Mouse (Mus musculus) urinary bladder, adult 2 months (tissue): ENCODE results near the gene Bmp6. TPM values are rescaled to one million over a fixed set of nuclear protein-coding genes. Genes with fewer than 3 reads are reported as not detected.

Source experiments
- DNase-seq: peaks from one replicate; pipeline ENCODE4 v3.0.0; 2022; ENCODE audit warnings: low spot score
- polyA plus RNA-seq: library from polyadenylated mRNA; depleted of rRNA; stranded (reverse); fragments of >200 nt; gene quantifications from 2 replicates; pipeline ENCODE4 v1.2.3, GENCODE M21; 2012

Bmp6 gene
- polyA plus RNA-seq, 1 experiment = 20.0 TPM

DNA sequence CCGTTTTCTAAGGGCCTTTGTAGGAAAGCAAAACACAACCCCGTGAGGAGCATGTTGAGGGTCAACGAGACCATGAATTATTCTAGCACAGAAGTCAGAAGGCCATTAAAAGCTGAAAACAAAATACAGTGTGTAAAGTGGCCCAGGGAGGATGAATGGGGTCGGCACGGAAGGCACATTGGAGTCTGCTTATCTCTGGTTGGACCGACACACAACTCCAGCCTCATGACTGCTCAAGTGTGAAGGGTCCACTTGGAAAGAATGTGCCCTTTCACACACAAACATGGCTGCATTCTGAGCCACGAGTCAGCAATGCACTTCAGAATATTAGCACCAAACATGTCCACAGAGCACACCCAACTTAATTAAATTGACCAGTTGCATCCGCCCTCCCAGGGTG, 84.8 kb downstream of the Bmp6 start:
- no peak for DNase-seq

DNA sequence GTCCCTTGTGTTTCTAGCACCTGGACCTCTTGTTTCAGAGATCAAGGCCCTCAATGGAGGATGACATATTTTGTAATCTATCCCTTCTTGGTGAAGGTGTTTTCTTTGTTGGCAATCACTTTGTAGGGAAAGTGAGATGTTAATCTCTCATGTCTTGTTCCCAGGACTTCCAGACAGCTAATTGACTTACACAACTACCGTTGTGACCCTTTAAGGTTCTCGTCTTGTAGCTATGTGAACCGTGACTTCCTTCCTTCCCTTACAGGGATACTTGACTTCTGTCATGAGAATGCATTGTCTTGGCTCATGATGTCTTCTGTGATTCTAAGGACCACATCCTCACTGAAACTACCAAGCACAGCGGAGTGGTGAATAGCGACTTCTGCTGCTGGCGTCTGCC, 85.2 kb downstream of the Bmp6 start:
- no peak for DNase-seq

DNA sequence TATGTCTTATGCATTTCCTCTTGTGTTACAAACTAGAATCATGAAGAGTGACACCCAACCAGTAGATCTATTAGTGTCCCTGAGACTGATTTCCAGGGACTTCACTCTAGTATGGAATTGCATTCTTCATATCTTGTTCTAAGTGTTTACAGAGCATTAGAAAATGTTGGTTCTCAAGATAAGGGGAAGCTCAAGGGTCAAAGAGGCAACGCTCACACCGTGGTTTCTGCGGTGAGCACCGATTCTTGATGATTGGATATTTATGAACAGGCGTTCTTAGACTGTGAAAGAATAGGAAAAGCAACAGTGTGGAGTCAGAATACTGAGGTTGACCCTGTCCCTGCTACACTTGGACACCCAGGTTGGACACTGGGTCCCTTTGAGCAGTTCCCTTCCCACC, 89.9 kb downstream of the Bmp6 start:
- DNase-seq = no peak

DNA sequence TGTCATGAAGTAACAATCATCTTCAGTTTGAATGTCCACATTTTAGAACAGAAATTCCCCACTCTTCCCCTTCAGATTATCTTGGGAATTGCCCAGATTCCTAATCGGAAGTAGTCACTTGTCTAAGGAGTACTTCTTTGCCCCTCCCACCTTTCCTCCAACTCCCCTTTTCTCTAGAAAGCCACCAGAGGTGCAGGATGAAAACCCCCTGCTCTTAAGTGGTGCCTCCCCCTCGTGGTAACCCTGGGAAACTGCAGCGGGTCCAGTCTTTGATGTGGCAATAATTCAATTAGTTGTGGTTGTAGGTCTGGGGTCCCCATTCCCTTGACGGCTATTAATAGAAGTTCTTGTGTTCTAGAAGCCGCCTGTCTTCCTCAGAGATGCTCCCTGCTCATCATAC, 93.0 kb downstream of the Bmp6 start:
- DNase-seq = no peak

DNA sequence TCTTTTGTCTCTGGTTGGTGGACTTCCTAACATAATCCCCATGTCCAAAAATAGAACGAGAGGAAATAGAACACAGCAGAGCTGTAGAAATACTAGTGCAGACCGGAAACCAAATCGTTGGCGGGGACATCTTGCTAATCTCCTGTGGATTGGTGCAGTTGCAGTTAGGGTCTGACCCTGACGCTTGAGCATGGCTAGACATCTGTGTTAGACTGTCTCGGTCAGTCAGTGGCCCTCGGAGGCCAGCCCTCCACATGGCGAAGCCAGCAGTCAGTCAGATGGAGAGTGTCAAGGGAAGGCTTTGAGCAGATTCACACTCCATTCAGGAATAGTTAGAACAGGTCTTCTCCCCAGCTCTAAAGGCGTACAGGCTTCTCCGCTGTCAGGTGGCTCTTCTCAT, 95.3 kb downstream of the Bmp6 start:
- no peak for DNase-seq

DNA sequence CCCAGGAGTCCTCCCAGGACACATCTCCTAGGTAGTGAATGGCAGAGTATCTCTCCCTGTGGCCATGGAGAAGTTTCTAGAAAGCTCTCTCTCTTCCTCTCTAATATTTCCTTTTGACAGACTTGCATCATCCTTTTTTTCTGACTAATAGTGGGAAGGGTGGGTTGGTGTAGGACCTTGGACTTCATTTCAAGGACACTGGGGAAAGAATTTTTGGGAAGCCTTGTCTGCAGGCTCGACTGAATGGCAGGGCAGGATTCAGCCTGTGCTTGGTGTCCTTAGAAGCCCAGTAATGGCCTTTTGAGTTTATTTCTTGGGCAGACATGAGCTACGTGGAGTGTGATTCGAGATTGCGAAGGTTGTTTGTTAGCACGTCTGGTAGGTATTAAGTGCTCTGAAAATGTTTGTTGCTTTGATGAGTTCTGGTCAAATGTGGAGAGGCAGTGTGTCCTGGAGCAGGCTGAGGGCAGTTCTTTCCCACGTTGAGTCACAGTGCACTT, 103.7 kb downstream of the Bmp6 start:
- no peak for DNase-seq

DNA sequence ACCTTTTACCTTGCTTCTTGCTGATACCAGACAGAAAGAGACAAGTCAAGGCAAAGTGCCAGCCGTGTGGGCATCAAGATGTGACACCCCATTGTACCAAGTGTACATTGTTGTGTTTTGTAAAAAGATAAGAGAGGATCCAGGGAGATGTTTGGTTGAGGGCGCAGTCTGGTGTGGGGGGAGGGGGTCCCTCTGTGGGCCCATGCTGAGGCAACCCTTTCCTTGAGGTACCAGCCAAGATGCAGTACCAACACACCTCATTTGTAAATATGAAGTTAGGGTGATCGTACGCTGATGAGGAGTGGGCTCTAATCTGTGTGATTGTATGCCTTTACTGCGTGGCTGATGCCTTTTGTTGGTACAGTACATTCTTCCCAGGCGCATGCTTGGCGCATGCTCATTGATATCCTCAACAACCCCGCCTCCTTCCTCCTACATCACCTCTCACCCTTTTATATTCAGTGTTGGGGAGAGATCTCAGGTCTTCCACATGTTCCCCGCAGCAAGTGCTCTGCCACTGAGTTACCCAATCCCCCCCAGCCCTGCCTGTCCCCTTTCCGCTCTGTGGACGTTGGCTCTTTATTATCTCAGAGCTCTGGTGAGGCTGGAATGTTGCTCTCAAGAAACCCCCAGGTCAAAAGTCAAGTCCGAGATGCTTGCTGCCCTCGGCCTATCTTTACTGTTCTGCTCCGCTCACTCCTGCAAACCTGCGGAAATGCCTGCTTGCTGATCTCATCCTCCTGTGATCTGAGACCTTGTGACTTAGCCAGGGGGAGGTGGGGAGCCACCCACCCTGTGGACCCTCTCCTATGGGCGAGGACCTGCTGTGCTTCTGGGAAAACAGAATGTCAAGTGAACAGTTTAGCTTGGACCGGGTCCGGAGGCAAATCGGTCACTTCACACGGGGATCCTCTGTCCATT, 105.4 kb downstream of the Bmp6 start:
- no peak for DNase-seq

DNA sequence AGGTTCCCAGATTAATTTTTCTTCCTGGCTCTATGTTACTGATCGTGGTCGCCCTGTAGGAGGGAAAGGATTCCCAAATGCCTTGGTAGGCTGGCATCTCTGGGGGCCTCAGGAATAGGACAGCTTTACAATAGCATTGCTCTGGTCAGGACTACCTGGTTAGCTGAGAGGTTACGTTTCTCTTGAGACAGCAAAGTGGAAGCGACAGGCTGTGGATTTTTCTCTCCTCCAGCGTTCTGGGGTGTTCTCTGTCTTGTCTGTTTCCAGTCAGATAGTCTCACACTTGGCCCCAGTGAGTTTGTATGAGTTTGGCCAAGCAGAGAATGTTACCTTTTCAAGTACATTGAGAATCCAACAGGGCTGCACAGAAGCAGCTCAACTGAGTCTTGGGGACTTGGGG, 106.5 kb downstream of the Bmp6 start:
- DNase-seq = no peak

DNA sequence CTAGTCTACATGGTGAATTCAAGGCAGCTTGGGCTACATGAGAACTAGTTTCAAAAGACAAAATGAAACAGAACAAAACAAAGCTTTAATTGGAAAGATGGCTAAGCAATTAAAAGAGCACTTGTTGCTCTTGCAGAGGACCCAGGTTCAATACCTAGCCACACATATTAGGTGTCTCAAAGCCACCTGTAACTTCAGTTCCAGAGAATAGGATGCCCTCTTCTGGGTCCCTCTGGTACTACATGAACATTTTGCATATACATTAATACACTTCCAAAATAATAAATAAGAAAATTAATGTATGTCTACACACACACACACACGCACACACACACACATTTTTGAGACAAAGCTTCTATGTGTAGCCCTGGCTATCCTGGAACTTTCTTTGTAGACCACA, 118.5 kb downstream of the Bmp6 start:
- DNase-seq = no peak

DNA sequence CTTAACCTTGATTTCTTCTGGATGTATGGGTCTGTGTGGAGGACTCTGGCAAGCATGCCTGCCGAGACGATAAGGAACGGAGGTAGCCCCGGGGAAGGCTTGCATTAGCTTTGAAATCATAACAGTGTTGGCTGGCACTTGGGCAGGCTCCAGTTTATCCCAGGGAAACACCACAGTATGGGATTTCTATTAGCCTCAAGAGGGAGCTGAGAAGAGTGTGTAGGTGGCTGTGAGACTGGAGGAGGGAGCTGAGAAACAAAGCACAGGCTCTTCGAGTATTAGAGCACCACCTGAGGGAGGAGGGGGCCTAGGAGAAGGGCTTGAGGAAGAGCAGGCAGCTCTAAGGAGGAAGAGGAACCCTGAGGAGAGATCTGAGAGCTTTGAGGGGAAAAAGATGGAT, 126.0 kb downstream of the Bmp6 start:
- no peak for DNase-seq

DNA sequence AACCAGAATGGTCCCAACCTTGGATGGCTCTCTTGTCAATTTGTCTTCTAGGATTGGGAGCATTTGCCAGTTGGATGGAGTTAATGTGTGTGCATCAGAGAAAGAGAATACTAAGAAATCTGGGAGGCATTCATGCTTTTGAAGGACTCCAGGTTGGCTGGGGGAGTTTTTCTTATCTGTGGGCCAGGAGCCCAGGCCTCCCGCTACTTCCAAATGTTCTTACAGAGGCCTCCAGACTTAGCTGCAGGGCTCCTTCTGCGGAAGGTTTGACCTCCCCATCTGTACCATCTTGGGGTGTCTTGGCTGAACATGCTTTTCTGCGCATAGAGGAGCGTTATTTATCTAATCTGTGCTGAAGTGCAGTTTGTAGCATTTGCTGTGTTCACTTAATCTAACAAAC, 127.7 kb downstream of the Bmp6 start:
- no peak for DNase-seq

DNA sequence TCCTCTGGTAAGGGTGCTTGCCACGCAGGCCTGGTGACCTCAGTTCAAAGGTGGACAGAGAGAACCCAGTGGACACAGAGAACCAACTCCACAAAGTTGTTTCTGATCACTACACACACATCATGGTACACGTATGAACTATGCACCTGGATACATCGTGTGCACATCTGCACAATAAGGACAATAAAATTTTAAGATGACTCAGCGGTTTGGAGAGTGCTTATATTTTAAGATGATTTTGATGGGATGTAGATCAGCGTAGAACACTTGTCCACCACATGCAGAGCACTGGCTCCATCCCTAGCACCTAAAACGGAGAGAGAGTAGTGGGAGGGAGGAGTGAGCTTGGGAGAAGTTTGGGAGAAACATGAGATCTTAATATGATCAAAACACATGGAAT, 128.6 kb downstream of the Bmp6 start:
- no peak for DNase-seq

DNA sequence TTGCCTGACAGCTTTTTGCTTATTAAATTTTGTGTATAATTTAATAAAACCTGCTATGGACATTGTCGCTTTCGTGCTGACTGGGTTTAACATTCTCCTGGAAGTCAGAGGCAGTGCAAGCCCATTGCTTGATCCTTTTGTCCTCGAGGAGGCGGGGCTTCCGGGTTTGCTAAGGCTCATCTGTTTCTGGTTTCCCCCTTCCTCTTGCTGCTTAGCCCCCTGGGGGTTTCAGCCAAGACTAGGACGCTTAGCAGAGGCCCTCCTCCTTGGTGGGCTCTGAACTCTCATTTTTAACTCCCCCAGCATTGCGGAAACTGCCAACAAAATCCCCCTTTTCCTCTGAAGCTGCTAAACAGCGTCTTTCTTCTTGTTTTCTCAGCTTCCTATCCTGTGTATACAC, 132.0 kb downstream of the Bmp6 start:
- no peak for DNase-seq

DNA sequence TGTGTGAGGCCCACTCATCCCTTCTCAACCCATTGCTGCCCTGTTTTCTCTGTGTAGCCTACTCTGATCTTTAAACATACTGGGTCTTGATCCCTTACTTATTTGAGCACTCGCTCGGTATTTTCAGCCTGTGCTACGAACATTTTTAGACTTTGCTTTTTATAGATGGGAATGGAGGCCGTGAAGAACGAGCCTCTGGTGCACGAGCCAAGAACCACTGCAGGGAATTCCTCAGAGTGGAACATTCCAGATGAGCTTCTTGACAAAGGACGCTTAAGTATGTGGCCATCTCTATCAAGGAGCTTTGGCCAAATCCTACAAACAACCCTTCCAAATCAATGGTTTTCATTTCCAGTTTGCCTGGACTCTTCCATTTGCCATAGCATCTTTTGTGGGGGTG, 136.1 kb downstream of the Bmp6 start:
- DNase-seq = no peak

DNA sequence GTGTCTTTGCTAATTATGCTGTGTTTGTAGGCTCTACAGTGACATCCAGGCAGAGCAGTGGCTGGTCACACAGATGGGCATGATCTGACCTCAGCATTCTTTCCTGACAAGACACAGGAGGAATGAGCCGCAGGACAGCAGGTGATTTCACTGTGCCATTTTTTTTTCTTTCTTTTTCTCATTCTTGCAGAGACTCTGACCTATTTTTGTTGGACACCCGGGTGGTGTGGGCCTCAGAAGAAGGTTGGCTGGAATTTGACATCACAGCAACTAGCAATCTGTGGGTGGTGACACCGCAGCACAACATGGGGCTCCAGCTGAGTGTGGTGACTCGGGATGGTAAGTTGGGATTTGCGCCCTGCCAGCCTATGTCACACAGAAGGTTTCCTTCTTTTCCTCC, 139.8 kb downstream of the Bmp6 start:
- no peak for DNase-seq

DNA sequence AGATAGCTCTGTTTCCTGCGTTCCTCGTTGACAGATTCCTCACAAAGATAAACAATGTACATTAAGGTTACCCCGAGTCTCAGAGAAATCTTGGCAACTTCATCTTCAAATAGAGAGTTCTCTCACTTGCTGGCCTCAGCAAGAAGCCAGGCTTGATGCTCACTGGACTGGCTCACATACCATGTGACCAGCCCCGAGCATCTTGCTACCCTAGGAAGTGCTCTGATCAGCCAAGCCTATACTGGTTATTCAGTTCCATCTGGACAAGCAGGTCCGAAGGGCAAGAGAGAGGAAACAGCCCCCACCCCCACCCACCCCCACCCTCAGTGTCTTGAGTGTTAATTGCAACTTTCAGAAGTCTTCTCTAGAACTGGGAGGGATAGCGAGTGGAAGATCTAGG, 141.9 kb downstream of the Bmp6 start:
- DNase-seq = no peak

DNA sequence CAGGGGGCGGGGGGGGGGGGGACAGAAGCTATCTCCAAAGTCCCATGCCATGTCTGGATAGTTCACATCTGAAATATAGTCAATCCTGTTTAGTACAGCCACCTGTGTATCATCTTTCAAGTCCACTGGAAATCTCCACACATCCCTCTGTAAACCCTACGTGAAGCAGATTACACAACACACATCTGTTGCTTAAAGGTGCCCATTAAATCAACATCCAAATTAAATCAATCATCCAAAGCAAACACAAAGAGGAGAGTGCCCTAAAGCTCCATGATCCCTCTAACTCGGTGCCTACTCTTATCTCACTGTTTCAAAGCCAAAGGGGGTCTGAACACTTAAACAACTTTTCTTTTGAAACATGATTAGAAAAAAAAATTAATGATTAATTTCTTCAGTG, 151.8 kb downstream of the Bmp6 start:
- DNase-seq = no peak

DNA sequence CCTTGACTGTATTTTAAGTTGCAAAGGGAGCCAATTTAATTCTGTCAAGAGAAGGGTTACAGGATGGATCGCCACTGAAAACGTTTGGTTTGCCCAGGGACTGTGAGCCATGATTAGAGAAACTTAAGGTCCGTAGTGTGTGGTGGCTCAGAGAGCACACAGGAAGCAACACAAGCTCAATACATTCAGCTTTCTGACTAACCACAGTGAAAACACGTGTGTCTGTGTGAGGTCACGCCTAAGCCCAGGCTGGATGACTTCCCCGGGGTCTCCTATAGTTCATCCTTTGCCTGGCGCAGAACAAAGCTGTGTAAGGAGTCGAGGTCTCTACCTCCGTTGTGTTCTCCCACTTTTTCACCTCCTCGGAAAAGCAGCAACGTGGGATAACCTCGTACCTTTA, 156.4 kb downstream of the Bmp6 start:
- DNase-seq = no peak

DNA sequence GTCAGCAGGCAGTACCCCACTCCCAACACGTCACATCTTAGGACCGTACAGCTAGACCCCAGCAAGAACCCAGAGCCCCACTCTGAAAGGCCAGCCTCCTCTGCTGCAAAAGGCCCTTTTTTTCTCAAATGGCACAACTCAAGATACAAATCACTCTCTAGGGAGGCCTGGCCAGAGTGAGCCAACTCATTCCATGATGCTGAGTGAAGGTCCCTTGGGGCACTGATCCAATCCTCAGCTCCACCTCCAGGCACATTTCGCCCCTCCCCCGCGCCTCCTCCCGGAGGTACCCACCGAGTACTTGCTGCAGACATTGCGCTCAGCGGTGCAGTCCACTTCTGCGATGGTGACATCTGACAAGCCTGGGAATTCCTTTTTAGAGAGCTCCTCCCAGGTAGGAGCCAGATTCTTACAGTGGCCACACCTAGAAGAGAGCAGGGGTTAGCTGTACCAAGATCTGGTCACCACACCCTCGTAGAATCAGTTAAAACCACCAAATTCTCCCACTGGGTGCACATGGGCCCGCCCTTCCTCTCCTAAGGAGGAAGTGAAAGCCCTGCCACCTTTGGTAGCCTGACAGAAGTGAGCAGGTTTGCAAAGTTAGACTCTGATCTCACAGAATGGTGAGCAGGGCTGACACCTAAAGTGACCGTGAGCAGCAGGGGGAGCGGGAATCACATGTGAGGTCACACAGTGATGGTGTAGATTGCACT, 158.4 kb downstream of the Bmp6 start:
- no peak for DNase-seq

DNA sequence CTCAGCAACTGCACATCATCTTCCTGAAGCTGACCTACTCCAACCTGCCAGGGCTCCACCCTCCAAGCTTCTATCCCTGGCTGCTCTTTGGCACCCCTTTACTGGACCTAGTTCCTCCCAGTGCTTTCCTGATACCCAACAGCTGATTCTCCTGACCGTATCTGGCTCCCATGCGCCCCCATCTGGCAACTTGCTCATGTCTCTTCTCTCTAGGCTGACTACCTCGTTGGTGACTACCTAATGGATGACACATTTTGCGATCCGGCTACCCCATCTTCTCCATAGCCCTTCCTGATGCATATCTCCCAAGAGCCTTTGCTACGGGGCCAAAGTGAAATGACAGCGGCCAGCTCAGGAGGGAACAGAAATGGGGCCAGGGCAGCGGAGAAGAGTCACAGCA, 161.4 kb downstream of the Bmp6 start:
- DNase-seq = no peak

DNA sequence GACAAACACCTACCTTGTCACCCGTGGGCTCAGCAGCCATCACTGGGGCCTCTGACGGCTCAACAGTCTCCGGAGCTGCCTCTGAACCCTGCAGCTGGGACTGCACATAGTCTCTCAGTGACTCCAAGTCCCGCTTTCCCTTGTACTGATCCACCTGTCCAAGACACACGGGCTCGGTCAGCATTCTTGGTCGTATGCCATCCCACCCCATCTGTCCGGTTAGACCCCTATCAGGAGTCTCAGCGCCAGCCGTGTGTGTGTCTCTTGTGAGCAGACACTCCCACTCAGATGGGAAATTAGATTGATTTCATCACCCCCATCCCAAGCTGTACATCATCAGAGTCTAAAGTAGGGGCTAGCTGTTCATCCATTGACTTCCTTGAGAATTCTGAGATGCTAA, 162.0 kb downstream of the Bmp6 start:
- DNase-seq = no peak

DNA sequence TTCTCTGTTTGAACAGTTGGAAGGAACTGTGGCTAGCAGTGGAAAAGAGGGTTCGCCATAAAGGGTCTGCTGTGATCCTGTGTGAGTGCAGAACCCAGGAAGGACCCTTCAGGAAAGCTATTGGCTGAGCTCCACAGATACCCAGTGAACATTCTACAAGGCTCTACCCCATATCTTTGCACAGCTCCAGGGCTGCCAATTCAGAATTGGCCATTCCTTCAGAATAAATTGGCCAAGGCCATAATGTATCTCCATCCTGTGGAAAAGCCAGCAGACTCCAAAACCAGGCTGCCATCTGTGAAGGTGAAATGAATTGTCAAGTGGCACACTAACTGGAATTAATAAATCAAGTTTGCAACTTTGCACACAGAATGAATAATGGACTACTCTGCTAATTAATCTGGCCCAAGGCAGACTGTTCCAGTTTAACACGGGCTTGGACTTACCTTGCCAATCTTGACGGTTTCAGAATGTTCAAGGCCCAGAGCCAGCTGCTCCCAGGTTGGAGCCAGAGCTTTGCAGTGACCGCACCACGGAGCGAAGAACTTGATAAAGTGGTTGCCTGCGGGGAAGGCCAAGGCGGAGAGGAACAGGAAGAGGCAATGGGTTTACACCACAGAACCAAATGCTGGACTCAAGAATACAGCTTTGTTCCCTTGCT, 164.9 kb downstream of the Bmp6 start:
- DNase-seq = no peak

DNA sequence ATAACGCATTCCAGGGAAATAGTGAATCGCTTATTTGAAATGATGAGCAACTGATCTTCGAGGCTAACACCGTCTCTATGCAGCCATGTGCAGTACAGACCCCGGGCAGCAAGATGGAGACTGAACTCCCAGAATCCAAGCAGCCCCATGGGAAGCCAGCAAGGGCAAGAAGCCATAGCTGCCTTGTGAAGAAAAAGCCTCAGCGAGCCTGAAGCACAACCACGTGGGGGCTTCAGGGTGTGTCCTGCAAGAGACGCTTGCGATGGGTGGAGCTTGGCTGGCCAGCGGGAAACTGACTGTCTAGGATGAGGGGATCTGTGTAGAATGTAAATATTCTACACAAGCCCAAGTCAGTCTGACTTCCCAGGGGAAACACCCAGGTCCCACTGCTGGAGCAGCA, 167.1 kb downstream of the Bmp6 start:
- DNase-seq = no peak
